Mouse (Mus musculus) CD4-positive, CD25-positive, alpha-beta regulatory T cell, adult 2 months (primary cell): ENCODE results near the gene Cnr2.

Experiments used
- DNase-seq: peaks from one replicate; pipeline ENCODE4 v3.0.0-alpha.2; 2012; ENCODE audit warnings: low read depth, low spot score

The Cnr2 gene

GRCm38 (mm10) chr4:135895071-135895571 is at the start of gene Cnr2:
Gene Cnr2 (plus strand): TSS chr4:135895394.
- DNase-seq = peak; percentile 57

- DNase-seq = no peak
These were observed 47.6 kb upstream of the Cnr2 start for GRCm38 (mm10) chr4:135847581-135847980.

DNA sequence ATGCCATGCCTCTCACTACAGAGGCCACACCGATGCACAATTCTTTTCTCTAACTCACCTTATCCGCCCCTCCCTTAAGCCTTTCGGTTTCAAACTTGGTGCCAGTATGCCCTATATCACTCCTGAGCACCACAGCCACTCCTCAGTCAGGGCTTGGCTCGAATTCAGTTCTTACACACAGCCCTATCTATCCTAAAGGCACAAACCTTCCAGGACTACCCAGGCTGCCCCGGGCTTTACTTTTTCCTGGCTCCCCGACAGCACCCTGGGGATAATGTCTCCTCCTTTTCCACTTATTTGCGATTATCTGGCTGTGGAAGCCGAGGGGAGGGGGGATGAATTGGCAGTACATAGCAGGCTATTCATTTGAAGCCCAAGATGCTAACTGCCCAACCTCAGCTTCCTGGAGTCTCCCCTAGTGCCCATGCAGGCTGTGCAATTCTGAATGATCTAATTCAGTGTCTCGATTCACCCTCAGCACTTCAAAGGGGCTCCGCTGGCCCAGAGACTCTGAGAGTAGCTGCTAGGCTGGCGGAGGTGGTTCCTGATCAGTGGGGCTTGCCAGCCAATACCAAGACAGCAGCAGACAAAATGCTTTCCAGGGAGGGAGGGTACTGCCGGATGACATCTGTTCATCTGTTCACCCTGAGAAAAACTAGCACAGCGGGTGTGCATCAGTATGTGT is 44.6 kb upstream of the Cnr2 start:
- peak; percentile 66 for DNase-seq

GRCm38 (mm10) chr4:135851942-135852341 is 43.3 kb upstream of the Cnr2 start:
- DNase-seq = no peak

DNA sequence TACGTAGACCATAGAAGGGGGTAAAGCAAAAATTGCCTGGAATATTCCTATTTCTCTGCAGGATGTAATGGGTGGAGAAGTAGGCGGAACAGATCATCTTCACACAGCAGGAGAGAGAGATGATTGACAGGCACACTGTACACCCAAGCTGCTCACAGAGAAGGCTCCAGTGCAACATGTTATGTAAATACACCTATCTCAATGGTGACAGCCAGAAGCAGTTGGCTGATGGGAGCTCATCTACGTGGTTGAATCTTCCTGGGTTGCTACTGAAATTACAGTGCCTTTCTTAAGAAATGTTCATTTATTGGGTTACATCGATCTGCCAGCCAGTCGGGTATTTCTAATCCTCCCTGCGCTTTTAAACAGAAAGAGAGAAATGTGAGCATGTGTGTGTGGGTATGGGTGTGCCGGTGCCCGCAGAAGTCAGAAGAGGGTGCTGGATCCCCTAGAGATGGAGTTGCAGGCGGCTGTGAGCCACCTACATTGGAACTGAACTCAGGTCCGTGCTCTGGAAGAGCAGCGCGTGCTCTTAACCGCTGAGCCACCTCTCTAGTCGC is 41.1 kb upstream of the Cnr2 start:
- no peak for DNase-seq

GRCm38 (mm10) chr4:135854630-135855029 is 40.6 kb upstream of the Cnr2 start:
- no peak for DNase-seq

DNA sequence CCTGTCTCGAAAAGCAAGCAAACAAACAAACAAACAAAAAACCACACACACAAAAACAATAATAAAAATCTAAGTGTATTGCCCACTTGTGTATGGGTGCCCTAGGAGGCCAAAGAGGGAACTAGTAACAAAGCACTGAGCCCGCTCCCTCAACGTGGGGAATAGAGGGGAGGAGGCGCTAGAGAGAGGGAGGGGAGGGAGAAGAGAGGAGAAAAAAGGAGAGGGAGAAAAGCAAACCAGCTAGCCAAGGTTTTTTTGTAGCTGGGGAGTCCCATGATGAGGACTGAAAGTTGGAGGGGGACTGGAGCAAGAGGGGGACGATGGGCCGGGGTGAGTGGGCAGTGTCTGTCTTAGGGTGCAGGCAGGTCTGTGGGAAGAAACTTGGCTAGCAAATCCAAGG is 40.1 kb upstream of the Cnr2 start:
- DNase-seq = no peak

DNA sequence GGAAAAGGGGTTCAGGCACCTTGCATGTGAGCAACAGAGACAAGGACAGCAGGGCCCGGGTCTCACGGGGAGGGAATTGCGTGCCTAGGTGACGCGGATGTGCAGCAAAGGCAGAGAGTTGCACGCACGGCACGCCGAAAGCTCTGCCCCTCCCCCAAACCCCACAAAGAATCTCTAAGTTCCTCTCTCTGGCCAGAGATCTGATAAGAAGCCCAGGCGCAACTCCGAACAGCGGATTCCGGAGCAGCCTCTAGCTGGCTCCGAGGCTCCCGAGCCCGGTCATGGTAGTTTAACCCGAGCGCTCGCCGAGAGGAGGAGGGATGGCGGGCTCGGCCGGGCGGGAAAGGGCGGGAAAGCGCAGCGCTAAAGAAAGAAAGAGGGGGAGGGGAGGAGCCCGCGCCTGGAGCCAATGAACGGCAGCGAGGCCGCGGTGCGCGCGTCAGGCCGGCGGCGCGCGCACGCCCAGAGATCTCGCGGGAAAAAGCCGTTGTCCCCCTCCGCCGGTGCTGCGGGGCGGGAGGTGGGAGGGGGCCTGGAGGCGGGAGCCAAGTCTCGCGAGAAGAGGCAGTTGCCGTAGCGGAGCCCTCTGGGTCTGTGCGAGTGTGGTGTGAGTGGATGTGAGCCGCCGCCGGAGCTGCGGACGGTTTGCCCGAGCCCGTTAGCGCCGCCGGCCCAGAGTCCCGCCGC is 39.5 kb upstream of the Cnr2 start, which contains the start of gene Srsf10:
Gene Srsf10, plus strand, starts transcription at position 212 of the 687 bp plus-strand sequence.
- peak; percentile 99 for DNase-seq

DNA sequence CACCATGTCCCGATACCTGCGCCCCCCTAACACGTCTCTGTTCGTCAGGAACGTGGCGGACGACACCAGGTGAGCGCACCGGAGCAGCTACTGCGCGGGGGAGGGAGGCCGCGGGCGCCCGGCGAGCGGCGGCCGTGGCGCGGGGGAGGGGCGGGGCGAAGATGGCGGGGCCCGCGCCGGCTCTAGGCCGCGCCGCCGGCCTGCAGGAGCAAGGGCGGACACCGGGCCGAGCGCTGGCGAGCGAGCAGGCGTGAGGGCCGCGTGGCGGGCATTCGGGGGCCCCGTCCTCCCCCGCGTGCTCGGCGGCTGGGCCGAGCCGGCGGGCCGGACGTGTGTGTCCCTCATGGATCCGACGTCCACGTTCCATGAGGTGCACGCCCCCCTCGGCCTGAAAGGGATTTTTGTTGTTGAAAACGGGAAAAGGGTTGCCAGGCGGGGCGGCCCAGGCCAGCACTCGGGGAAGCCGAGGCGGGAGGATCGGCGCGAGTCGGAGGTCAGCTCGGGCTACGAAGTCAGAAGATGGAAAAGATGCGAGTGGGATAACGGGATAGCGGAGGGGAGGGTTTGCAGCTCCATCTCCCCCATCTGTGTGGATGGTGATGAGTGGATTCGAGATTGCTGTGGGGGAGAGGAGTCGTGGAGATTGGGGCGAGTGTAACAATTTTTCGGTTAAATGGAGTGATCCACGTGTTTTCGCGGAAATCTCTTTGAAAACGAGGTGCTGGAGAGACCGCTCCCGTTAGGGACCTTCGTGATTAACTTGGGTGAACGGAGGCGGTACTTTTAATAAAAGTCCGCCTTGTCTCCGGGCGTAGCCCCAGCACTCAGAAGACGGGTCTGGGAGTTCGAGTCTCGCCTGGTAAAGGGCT is 38.7 kb upstream of the Cnr2 start:
- DNase-seq = peak; percentile 51

DNA sequence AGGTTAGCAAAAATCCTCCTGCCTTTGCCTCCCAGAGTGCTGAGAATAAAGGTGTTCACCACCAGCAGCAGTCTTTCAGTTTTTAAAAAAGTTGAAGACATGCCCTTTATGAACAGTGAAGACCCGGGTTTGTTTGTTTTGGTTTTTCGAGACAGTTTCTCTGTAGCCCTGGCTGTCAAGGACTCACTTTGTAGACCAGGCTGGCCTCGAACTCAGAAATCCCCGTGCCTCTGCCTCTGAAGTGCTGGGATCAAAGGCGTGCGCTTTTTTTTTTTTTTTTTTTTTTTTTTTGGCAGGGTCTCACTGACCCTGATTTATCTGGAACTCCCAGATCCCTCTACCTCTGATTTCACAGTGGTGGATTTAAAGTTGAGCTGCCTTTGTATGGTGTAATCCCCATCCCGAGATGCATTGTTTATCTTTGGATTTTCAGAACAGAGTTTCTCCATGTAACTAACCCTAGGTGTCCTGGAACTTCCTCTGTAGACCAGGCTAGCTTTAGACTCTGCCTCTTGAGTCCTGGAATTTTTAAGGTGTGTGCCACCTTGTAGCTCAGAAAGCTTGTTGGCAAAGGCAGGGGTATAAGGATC is 37.5 kb upstream of the Cnr2 start:
- DNase-seq = no peak

- DNase-seq = peak; percentile 37
These were observed 26.2 kb upstream of the Cnr2 start for GRCm38 (mm10) chr4:135868996-135869395.

- peak; percentile 15 for DNase-seq
These were observed 24.8 kb upstream of the Cnr2 start for GRCm38 (mm10) chr4:135870227-135871023.

DNA sequence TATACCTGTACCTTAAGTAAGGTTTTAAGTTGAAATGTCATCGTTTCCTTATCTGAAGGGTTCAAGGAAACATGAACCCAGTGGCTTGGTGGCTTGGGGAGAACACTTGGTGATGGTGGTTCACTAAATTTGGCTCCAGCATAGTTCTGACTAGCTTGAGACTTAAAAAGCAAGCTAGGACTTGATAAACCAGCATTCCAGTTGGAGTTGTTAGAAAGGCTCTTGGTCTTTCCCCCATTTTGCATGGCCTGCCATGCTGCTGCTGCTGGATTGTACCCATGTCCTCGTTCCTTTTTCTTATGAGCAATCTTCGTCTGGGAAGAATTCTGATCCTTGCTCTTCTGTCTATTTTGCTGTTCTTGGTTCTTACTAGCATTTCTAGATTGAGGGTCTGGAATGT is 23.2 kb upstream of the Cnr2 start:
- peak; percentile 13 for DNase-seq

- DNase-seq = no peak
These were observed 22.4 kb upstream of the Cnr2 start for GRCm38 (mm10) chr4:135872589-135873391.

DNA sequence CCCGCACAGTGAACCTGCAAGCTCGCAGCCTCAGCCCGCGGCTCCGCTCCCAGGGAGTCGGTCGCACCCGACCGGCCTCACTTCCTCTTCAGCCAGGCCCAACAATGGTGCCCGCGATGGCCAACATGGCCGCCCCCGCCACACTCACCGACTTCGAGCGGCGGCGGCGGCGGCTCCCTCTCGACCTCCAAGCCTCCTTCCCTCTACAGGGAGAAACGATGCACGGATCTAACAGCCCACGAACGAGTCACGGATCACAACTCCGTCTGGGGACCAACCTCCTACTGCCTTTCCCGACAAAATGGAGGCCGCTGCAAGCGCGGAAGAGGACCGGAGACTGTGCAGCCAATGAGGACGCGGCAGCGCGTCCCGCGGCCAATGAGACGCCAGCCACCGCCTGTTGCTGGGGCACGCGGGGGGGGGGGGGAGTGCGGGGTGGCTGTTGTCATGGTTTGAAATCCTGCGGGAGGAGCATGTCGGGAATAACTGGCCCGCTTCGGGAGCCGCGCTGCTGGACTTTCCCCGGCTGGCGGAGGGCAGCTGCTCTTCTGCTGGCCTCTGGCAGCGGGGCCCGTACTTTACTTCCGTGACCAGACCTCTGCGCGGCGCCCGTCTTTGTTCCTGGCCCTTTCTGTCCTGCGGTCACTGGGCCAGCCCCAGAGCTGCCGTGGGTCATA is 21.5 kb upstream of the Cnr2 start, which contains the start of gene Pnrc2:
Gene Pnrc2, minus strand, starts transcription at position 325 of the 677 bp plus-strand sequence.
- peak; percentile 94 for DNase-seq

- peak; percentile 28 for DNase-seq
These were observed 20.3 kb upstream of the Cnr2 start for GRCm38 (mm10) chr4:135874564-135875535.

DNA sequence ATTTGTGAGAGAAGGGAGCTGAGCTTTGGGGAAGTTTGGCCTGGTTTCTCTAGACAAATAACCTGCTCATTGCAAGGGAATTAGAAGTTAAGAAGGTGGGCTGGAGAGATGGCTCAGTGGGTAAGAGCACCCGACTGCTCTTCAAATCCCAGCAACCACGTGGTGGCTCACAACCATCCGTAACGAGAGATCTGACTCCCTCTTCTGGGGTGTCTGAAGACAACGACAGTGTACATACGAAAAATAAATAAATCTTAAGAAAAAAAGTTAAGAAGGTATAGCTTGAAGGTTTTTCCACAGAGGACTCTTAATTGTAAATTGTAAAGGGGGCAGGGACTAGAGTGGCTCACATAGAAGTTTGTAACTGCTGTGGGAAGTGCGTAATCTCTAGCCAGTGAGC is 19.6 kb upstream of the Cnr2 start:
- DNase-seq = peak; percentile 59
